ENCODE assay signal across 11 mouse cellular contexts in genomic region chr2:116974152-116974551, GRCm38 (mm10).
DNase-seq lines count a peak whose midpoint lies in the region; ATAC-seq and TF ChIP-seq lines count a peak whose summit lies in the region.
"Had no signal": no experiment of that assay in that cellular context is flagged by ENCODE, and none has a peak within 500 bp of the region (broad histone marks: within the 10 kb centered on the region; RNA-seq: fewer than 3 reads in every experiment).

No protein-coding gene starts in this region.

- DNase-seq in kidney, postnatal 36 days: no peak
- DNase-seq in embryonic facial prominence, embryonic 10.5 days (ENCODE audit: low spot score): no peak
- DNase-seq in MN1 (ENCODE audit: low spot score): no peak
- no peak for DNase-seq in thymus, postnatal 0 days (ENCODE audit: low spot score)
- DNase-seq: adrenal gland, postnatal 25 days; liver; thymus, adult 18-20 months had no signal

- peak overlapping the region; percentile 96; the same call in 1 of the 2 replicates for H3K27ac ChIP-seq in kidney, embryonic 16.5 days (ENCODE audit: low read length)
- peak overlapping the region; percentile 83 for H3K27ac ChIP-seq in ES-Bruce4 (ENCODE audit: insufficient read depth, low read length)
- peak overlapping the region; percentile 98 for H3K27ac ChIP-seq in embryonic facial prominence, embryonic 10.5 days (replicated peaks)
- H3K27ac ChIP-seq in limb, embryonic 12.5 days: peak overlapping the region; percentile 98; the same call in 1 of the 2 replicates

- no peak overlapping the region for H3K4me3 ChIP-seq in kidney, embryonic 16.5 days (ENCODE audit: low read length)
- H3K4me3 ChIP-seq in ES-Bruce4 (ENCODE audit: low read depth, low read length): no peak overlapping the region
- H3K4me3 ChIP-seq in embryonic facial prominence, embryonic 10.5 days: peak overlapping the region; percentile 56; the same call in 1 of the 2 replicates
- no peak overlapping the region for H3K4me3 ChIP-seq in limb, embryonic 12.5 days (replicated peaks)

- ATAC-seq in kidney, embryonic 16.5 days (ENCODE audit: low FRiP score, low TSS enrichment): no peak
- no peak for ATAC-seq in limb, embryonic 12.5 days (ENCODE audit: insufficient number of reproducible peaks, insufficient read depth, low FRiP score, low TSS enrichment, low read depth)

- no peaks in the 10 kb centered on the region for H3K9me3 ChIP-seq in kidney, embryonic 16.5 days (ENCODE audit: low read length)
- no peaks in the 10 kb centered on the region for H3K9me3 ChIP-seq in ES-Bruce4 (replicated peaks; ENCODE audit: control insufficient read depth, insufficient read depth, low read length, poor library complexity, severe bottlenecking)
- no peaks in the 10 kb centered on the region for H3K9me3 ChIP-seq in embryonic facial prominence, embryonic 10.5 days
- H3K9me3 ChIP-seq in limb, embryonic 12.5 days: no peaks in the 10 kb centered on the region
- H3K9me3 ChIP-seq: heart, embryonic 12.5 days had no signal

- no peak for TF ChIP-seq CTCF in ES-Bruce4 (IDR thresholded peaks at IDR 0.05; ENCODE audit: low read depth, low read length)

- H3K4me1 ChIP-seq in kidney, embryonic 16.5 days (ENCODE audit: insufficient read depth, low read length): peaks cover 62% of the 10 kb centered on the region
- peaks cover 8% of the 10 kb centered on the region for H3K4me1 ChIP-seq in ES-Bruce4 (ENCODE audit: control insufficient read depth, insufficient read depth, low read length)
- peaks cover 81% of the 10 kb centered on the region for H3K4me1 ChIP-seq in embryonic facial prominence, embryonic 10.5 days
- H3K4me1 ChIP-seq in limb, embryonic 12.5 days (replicated peaks): peaks cover 77% of the 10 kb centered on the region

- no peak for TF ChIP-seq EP300 in ES-Bruce4 (IDR thresholded peaks at IDR 0.05; ENCODE audit: insufficient read depth, low read depth, low read length)

- TF ChIP-seq POLR2A in ES-Bruce4 (IDR thresholded peaks at IDR 0.05; ENCODE audit: insufficient read depth, low read length): no peak

- no peaks in the 10 kb centered on the region for H3K36me3 ChIP-seq in kidney, embryonic 16.5 days (ENCODE audit: insufficient read depth, low read length)
- no peaks in the 10 kb centered on the region for H3K36me3 ChIP-seq in ES-Bruce4 (ENCODE audit: control insufficient read depth, insufficient read depth, low read length, poor library complexity, severe bottlenecking)
- H3K36me3 ChIP-seq in embryonic facial prominence, embryonic 10.5 days (replicated peaks): no peaks in the 10 kb centered on the region
- no peaks in the 10 kb centered on the region for H3K36me3 ChIP-seq in limb, embryonic 12.5 days
- H3K36me3 ChIP-seq: heart, embryonic 12.5 days had no signal

- no peaks in the 10 kb centered on the region for H3K27me3 ChIP-seq in kidney, embryonic 16.5 days (ENCODE audit: insufficient read depth, low read length)
- H3K27me3 ChIP-seq in ES-Bruce4 (ENCODE audit: control insufficient read depth, insufficient read depth, low read length, poor library complexity, severe bottlenecking): no peaks in the 10 kb centered on the region
- H3K27me3 ChIP-seq in embryonic facial prominence, embryonic 10.5 days (replicated peaks; ENCODE audit: low read depth, poor library complexity, severe bottlenecking): peaks cover 4% of the 10 kb centered on the region
- no peaks in the 10 kb centered on the region for H3K27me3 ChIP-seq in limb, embryonic 12.5 days
- H3K27me3 ChIP-seq: heart, embryonic 12.5 days had no signal

- H3K9ac ChIP-seq in kidney, embryonic 16.5 days (replicated peaks; ENCODE audit: low read length): no peak overlapping the region
- peak overlapping the region; percentile 89; the same call in 1 of the 2 replicates for H3K9ac ChIP-seq in ES-Bruce4 (ENCODE audit: low read depth, poor library complexity, severe bottlenecking)
- H3K9ac ChIP-seq in limb, embryonic 12.5 days (replicated peaks): no peak overlapping the region

- 75% methylated on average over 9 of the region's 9 CpGs for WGBS in kidney, embryonic 16.5 days
- WGBS in embryonic facial prominence, embryonic 10.5 days: 72% methylated on average over 9 of the region's 9 CpGs
- WGBS in limb, embryonic 12.5 days: 77% methylated on average over 9 of the region's 9 CpGs

- no peak overlapping the region for H3K4me2 ChIP-seq in kidney, embryonic 16.5 days (replicated peaks; ENCODE audit: low read depth, low read length)
- H3K4me2 ChIP-seq in limb, embryonic 12.5 days: peak overlapping the region; percentile 70; the same call in 1 of the 2 replicates
